Mouse (Mus musculus): ENCODE results near the gene Kirrel2.

DNA sequence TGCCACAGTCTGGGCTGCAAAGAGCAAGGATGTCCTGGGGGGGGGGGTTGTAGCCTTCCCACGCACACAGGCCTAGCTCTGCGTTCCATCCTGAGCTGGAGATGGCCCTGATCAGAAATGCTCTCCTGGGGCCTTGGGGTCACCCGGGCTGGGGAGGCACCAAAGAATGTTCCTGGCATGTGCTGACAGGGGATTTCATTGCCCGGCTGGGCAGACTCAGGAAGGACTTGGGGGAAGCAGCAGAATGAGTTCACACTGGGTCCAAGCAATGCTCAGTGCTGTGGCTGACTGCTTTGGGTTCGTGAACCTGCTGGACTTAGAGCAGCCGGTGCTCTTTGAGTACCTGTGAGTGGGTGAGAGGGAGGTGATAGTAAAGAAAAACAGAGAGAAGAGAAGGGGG lies 2.0 kb upstream of the Kirrel2 start:
- TF ChIP-seq CTCF (IDR thresholded peaks at IDR 0.05; ENCODE audit: extremely low read depth, insufficient read depth, insufficient read length, insufficient replicate concordance) = no peak
- TF ChIP-seq POLR2A (IDR thresholded peaks at IDR 0.05; ENCODE audit: low read depth, low read length) = no peak
